Mouse (Mus musculus) liver, embryonic 16.5 days (tissue): ENCODE measurements around the gene Rapsn. TPM values are rescaled to one million over a fixed set of nuclear protein-coding genes. Genes with fewer than 3 reads are reported as not detected.
"Not testable (repeated sequence)": the region's sequence is repeated elsewhere in the genome, so short reads cannot be mapped to it uniquely, and the experiment has no call there.

Experiments used
- ATAC-seq: fragments of 200-750 bp; cut with Nextera tagmentation; 2 replicates; pipeline ENCODE4 v1.8.0; 2017; ENCODE audit warnings: low read depth, mild to moderate bottlenecking, moderate number of reproducible peaks, moderate library complexity
- H3K27ac ChIP-seq: fragments of 300-500 bp; sonication (generic); 2 replicates; pipeline ENCODE4 v1.5.1; 2014; ENCODE audit warnings: mild to moderate bottlenecking, low read length
- H3K27me3 ChIP-seq: fragments of 300-500 bp; sonication (generic); 2 replicates; pipeline ENCODE4 v1.6.1; 2014; ENCODE audit warnings: low read depth, low read length, mixed read lengths; ENCODE audit not compliant: control insufficient read depth, insufficient read depth
- H3K36me3 ChIP-seq: fragments of 300-500 bp; sonication (generic); 2 replicates; pipeline ENCODE4 v1.6.1; 2014; ENCODE audit warnings: mild to moderate bottlenecking; ENCODE audit not compliant: control insufficient read depth, insufficient read depth
- H3K4me1 ChIP-seq: fragments of 300-500 bp; sonication (generic); 2 replicates; pipeline ENCODE4 v1.6.1; 2014; ENCODE audit warnings: low read depth, low read length, mixed read lengths; ENCODE audit not compliant: control insufficient read depth
- H3K4me2 ChIP-seq: fragments of 300-500 bp; sonication (generic); 2 replicates; pipeline ENCODE4 v1.6.1; 2014; ENCODE audit warnings: low read depth, low read length, mixed read lengths
- H3K4me3 ChIP-seq: fragments of 300-500 bp; sonication (generic); 2 replicates; pipeline ENCODE4 v1.5.1; 2014; ENCODE audit warnings: low read depth, mild to moderate bottlenecking, low read length
- H3K9ac ChIP-seq: fragments of 300-500 bp; sonication (generic); 2 replicates; pipeline ENCODE4 v1.6.1; 2014; ENCODE audit warnings: low read depth, low read length
- H3K9me3 ChIP-seq: fragments of 300-500 bp; sonication (generic); replicated peaks from 2 replicates; pipeline ENCODE4 v1.6.1; 2016; ENCODE audit warnings: low read length; ENCODE audit not compliant: control insufficient read depth
- WGBS: fragments of 180-500 bp; shearing (Covaris S2); extraction: QIAGEN DNeasy Blood & Tissue Kit; methylation state at CpG from one replicate; pipeline ENCODE4 v1.1.7; 2014; ENCODE audit not compliant: insufficient replicate concordance; 5-methylcytosine and 5-hydroxymethylcytosine counted together
- polyA plus RNA-seq: library from polyadenylated mRNA; unstranded; fragments of >200 nt; fragmentation: Nextera tagmentation; extraction: Ambion mirVana; gene quantifications from 2 replicates; pipeline ENCODE4 v1.2.1, GENCODE M21; 2015

The Rapsn gene
- 0.99 and 1.0 TPM in 2 replicates for polyA plus RNA-seq

DNA sequence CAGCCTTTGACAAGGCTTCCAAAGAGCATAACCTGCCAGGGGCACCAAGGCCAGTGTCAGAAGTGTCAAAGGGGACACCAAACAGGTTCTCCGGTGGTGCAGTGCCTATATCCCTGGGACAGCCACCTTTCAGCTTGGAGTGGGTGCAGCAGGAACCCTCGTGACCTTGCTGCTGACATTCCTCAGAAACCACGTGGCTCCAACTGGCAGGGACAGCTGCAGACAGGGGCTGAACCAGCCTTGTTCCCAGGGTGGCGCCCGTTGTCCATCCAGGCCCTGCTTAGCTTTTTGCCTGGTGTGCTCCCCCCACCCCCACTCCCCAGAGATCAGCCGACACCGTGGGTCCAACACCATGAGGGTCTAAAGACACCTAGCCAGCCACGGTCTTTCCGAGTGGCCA, at the start of gene Rapsn:
Rapsn (plus strand) TSS at position 236 of the 400 bp plus-strand sequence.
- no peaks in the 10 kb centered on the region for H3K4me1 ChIP-seq
- H3K36me3 ChIP-seq: no peaks in the 10 kb centered on the region
- no peaks in the 10 kb centered on the region for H3K27me3 ChIP-seq
- no peaks in the 10 kb centered on the region for H3K9me3 ChIP-seq
- 65% methylated on average over 9 of the region's 9 CpGs for WGBS
- H3K9ac ChIP-seq: no peak within 1 kb of the TSS
- ATAC-seq: no peak
- no peak within 1 kb of the TSS for H3K4me3 ChIP-seq
- H3K27ac ChIP-seq: no peak within 1 kb of the TSS
- H3K4me2 ChIP-seq: no peak within 1 kb of the TSS

DNA sequence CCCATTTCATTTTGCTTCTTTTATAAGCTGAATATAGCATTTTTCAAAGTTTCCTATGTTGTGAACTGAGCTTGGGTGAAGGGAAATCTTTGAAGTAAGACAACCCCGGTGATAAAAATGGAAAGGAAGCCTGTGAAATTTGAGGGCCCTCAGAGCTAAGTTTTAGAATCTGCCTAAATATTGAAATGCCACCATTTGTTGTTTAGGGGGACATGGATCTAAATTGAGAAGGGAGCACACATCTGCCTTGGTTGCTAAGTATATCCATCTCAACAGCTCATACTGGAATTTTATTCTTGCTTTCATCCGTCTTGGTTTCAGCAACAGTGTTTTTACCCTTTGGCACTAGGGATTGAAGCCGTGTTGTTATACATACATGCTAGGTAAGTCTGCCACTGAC, 49.4 kb upstream of the Rapsn start:
- Histone ChIP-seq H3K9me3 (no peaks in the 10 kb centered on the region), H3K36me3 (no peaks in the 10 kb centered on the region), H3K27me3 (no peaks in the 10 kb centered on the region), H3K4me1 (no peaks in the 10 kb centered on the region), H3K4me3 (no peak overlapping the region), H3K27ac (no peak overlapping the region), H3K9ac (no peak overlapping the region), H3K4me2 (no peak overlapping the region)
- WGBS: 88% methylated on average over 3 of the region's 3 CpGs
- no peak for ATAC-seq

DNA sequence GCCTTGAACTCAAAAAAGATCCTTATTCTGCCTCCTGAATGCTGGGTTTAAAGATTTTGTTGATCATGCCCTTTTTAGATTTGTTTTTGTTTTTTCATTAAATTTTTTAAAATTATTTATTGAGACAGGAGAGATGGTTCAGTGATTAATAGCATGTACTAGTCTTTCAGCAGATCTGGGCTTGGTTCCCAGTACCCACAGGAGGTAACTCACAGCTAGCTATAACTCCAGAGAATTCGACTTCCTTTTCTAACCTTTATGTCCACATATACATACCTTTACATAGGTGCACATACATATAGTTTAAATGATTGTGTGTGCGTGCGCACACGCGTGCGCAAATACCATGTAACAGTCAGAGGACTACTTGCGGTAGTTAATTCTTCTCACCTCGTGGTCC, 26.9 kb upstream of the Rapsn start:
- peaks cover 55% of the 10 kb centered on the region for H3K36me3 ChIP-seq
- H3K9ac ChIP-seq: no peak overlapping the region
- no peaks in the 10 kb centered on the region for H3K4me1 ChIP-seq
- H3K9me3 ChIP-seq: no peaks in the 10 kb centered on the region
- 94% methylated on average over 8 of the region's 8 CpGs for WGBS
- H3K4me3 ChIP-seq: no peak overlapping the region
- no peak overlapping the region for H3K27ac ChIP-seq
- H3K4me2 ChIP-seq: no peak overlapping the region
- ATAC-seq: no peak
- no peaks in the 10 kb centered on the region for H3K27me3 ChIP-seq

DNA sequence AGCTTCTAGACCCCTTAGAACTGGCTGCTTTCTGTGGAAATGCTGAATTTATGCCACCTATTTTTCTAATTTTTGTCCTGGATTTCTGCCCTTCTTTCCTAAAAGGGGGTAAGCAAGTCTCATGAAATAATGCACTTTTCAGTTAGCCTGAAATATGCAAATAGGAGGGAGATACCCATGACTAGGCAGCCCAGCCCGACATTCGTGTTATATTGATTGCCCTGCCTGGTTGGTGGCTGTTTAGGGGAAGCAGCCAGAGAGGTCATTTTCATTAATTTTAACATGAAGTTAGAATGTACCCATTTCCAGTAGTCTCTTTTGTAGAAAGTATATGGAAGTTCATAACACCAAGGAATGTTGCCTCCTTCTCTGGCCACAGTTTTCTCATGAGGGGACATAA, 21.5 kb upstream of the Rapsn start:
- no peak for ATAC-seq
- H3K27me3 ChIP-seq: no peaks in the 10 kb centered on the region
- H3K9me3 ChIP-seq: no peaks in the 10 kb centered on the region
- no peak overlapping the region for H3K4me3 ChIP-seq
- no peak overlapping the region for H3K4me2 ChIP-seq
- peaks cover 2% of the 10 kb centered on the region; the same call in 1 of the 2 replicates for H3K4me1 ChIP-seq
- no peak overlapping the region for H3K27ac ChIP-seq
- 81% methylated on average over 2 of the region's 2 CpGs for WGBS
- no peak overlapping the region for H3K9ac ChIP-seq
- peaks cover 50% of the 10 kb centered on the region for H3K36me3 ChIP-seq

GRCm38 (mm10) chr2:91015386-91015785, 20.0 kb upstream of the Rapsn start:
- ATAC-seq: no peak
- Histone ChIP-seq H3K9ac (no peak overlapping the region), H3K4me2 (no peak overlapping the region)

DNA sequence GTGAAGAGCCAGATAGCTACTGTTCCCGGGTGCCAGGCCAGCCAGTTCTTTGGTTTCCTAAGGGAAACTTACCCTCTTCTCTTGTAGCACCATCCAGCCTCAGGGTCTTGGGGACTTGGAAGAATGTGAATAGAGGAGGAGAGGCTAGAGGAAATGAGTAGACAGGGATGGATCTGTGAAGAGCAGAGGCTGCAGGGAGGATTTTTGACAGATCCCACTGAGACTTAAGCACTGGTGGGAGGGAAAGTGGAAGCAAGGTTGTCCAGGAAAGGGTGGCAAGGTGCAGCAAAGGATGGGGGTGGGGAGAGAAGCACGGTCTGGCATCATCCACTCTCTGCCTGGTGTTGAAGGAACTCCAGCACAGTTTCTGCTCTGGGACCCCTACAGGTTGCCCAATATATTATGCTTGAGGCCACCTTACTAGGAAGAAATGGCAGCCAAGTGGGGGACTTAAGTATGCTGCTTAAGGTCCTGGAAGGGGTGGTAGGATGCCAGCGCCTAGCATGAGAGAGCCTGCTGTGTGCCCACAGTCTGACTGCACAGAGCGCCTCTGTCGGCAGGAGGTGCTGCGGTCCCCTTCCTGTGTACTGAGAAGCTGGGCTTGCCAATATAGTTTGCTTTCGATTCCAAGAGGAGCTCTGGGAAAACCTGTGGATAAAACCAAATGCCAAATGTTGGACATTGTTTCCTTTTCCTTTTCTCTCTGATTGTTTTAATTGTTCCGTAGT, 17.2 kb upstream of the Rapsn start:
- 82% methylated on average over 8 of the region's 8 CpGs for WGBS
- Histone ChIP-seq H3K4me3 (no peak overlapping the region), H3K4me2 (no peak overlapping the region), H3K4me1 (peaks cover 2% of the 10 kb centered on the region; the same call in 1 of the 2 replicates), H3K27me3 (no peaks in the 10 kb centered on the region), H3K9ac (no peak overlapping the region), H3K9me3 (no peaks in the 10 kb centered on the region), H3K27ac (no peak overlapping the region), H3K36me3 (peaks cover 34% of the 10 kb centered on the region)
- ATAC-seq: no peak

More at GRCm38 (mm10) chr2:91015386-91015785, 20.0 kb upstream of the Rapsn start:
- no peaks in the 10 kb centered on the region for H3K27me3 ChIP-seq
- peaks cover 45% of the 10 kb centered on the region for H3K36me3 ChIP-seq
- H3K4me3 ChIP-seq: no peak overlapping the region
- H3K4me1 ChIP-seq: peaks cover 2% of the 10 kb centered on the region; the same call in 1 of the 2 replicates
- H3K9me3 ChIP-seq: no peaks in the 10 kb centered on the region
- 78% methylated on average over 4 of the region's 4 CpGs for WGBS
- no peak overlapping the region for H3K27ac ChIP-seq

DNA sequence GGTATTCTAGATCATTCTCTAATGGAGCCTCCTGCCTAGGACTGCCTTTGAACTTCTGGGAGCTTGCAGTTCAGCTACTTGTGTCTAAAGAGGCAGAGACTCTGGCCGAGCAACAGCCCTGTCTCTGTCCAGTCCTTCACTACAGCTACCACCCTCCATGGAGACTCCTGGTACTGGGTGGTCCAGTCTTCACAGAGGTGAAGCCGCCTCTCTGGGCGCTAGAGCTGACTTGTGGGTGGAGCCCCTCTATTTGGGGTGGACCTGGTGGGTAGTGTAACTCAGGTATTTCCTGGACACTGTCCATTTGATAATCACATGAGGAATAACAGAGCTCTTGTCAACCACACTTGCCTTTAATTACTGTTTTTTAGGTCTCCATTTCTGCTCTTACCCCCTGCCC, 15.5 kb upstream of the Rapsn start:
- Histone ChIP-seq H3K4me2 (no peak overlapping the region), H3K27ac (no peak overlapping the region), H3K27me3 (no peaks in the 10 kb centered on the region), H3K36me3 (peaks cover 20% of the 10 kb centered on the region; the same call in 1 of the 2 replicates), H3K4me1 (peaks cover 12% of the 10 kb centered on the region), H3K9me3 (no peaks in the 10 kb centered on the region), H3K9ac (no peak overlapping the region), H3K4me3 (no peak overlapping the region)
- no peak for ATAC-seq
- WGBS: 84% methylated on average over 3 of the region's 3 CpGs

DNA sequence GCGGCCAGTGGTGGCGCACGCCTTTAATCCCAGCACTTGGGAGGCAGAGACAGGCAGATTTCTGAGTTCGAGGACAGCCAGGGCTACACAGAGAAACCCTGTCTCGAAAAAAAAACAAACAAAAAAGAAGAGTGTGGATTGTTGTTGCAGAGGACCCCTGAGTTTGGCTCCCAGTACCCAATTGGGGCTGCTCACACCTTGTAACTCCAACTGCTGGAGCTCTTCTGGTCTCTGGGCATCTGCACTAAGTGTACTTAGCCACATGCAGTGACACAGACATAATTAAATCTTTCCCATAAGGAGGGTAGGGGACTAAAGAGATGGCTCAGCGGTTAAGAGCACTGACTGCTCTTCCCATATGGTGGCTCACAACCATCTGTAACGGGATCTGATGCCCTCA, 13.2 kb upstream of the Rapsn start:
- not testable (repeated sequence) for H3K4me3 ChIP-seq, H3K36me3 ChIP-seq, H3K27ac ChIP-seq, ATAC-seq, H3K27me3 ChIP-seq, H3K9ac ChIP-seq, H3K9me3 ChIP-seq, H3K4me2 ChIP-seq
- peaks cover 26% of the 10 kb centered on the region for H3K4me1 ChIP-seq
- 92% methylated on average over 7 of the region's 7 CpGs for WGBS

DNA sequence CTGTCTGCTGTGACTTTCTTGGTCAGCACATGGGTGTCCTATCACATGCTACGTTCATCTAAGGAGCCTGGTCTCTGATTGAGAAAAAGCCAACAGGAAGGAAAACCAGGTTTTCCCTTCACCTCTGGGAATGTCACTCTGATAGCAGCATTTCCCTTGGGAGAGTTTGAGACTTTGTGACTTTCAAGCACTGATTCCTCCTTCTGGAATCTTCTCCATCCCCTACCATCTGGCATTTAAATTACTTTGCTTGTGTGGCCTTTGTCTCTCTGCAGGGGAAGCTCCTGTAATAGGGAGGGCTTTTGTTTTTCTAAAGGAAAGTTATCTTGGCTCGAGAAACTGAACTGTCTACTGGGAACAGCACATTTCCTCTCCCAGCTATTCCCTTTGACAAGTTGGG, 12.3 kb upstream of the Rapsn start:
- Histone ChIP-seq H3K27ac (no peak overlapping the region), H3K4me2 (no peak overlapping the region), H3K9ac (no peak overlapping the region), H3K4me3 (no peak overlapping the region), H3K4me1 (peaks cover 33% of the 10 kb centered on the region), H3K36me3 (peaks cover 6% of the 10 kb centered on the region; the same call in 1 of the 2 replicates), H3K9me3 (no peaks in the 10 kb centered on the region), H3K27me3 (no peaks in the 10 kb centered on the region)
- WGBS: 64% methylated on average over 2 of the region's 2 CpGs
- ATAC-seq: no peak
